10 mouse cellular contexts compared by ENCODE assay signal in genomic region chr17:50972142-50972541, GRCm38 (mm10).
A peak's percentile ranks its signal among the peaks of the same experiment; 100 is the strongest.
DNase-seq lines count a peak whose midpoint lies in the region; ATAC-seq and TF ChIP-seq lines count a peak whose summit lies in the region.
"Had no signal": no experiment of that assay in that cellular context is flagged by ENCODE, and none has a peak within 500 bp of the region (broad histone marks: within the 10 kb centered on the region; RNA-seq: fewer than 3 reads in every experiment).

No protein-coding gene starts in this region.

- H3K36me3 ChIP-seq in liver, postnatal 0 days (replicated peaks; ENCODE audit: insufficient read depth, low read length), result no peaks in the 10 kb centered on the region; the same call in 1 of the 2 replicates
- no peaks in the 10 kb centered on the region for H3K36me3 ChIP-seq in liver, embryonic 12.5 days
- H3K36me3 ChIP-seq: embryonic facial prominence, embryonic 13.5 days; G1E had no signal

- intact Hi-C loops in gastrocnemius, adult 2 months (cut with DNase I), result loop anchor here (5.0 kb wide), 1 partner anchor 155 kb away; no protein-coding TSS in a partner anchor
- intact Hi-C loops in gastrocnemius, postnatal 36 days (cut with DNase I), result no loop called here

- no peaks in the 10 kb centered on the region for H3K27me3 ChIP-seq in liver, postnatal 0 days (ENCODE audit: insufficient read depth, low read length)
- no peaks in the 10 kb centered on the region for H3K27me3 ChIP-seq in liver, embryonic 12.5 days (replicated peaks)
- H3K27me3 ChIP-seq: embryonic facial prominence, embryonic 13.5 days had no signal

- H3K4me2 ChIP-seq in liver, postnatal 0 days (ENCODE audit: low read depth, low read length), result no peak overlapping the region
- no peak overlapping the region for H3K4me2 ChIP-seq in liver, embryonic 12.5 days
- H3K4me2 ChIP-seq: embryonic facial prominence, embryonic 13.5 days had no signal

- peak; percentile 43 for TF ChIP-seq CTCF in gastrocnemius, adult 2 months (IDR thresholded peaks at IDR 0.05)
- TF ChIP-seq CTCF in liver, postnatal 0 days (IDR thresholded peaks at IDR 0.05; ENCODE audit: low read depth), result peak; percentile 45

- no peak for TF ChIP-seq EP300 in liver, postnatal 0 days (IDR thresholded peaks at IDR 0.05; ENCODE audit: low read depth)

- H3K4me1 ChIP-seq in liver, postnatal 0 days (ENCODE audit: insufficient read depth), result no peaks in the 10 kb centered on the region
- H3K4me1 ChIP-seq in liver, embryonic 12.5 days, result no peaks in the 10 kb centered on the region
- H3K4me1 ChIP-seq: embryonic facial prominence, embryonic 13.5 days had no signal

- no peaks in the 10 kb centered on the region for H3K9me3 ChIP-seq in liver, postnatal 0 days (ENCODE audit: low read length)
- no peaks in the 10 kb centered on the region for H3K9me3 ChIP-seq in liver, embryonic 12.5 days (replicated peaks)
- H3K9me3 ChIP-seq: embryonic facial prominence, embryonic 13.5 days; G1E had no signal

- no peak overlapping the region for H3K4me3 ChIP-seq in gastrocnemius, adult 2 months
- no peak overlapping the region for H3K4me3 ChIP-seq in liver, postnatal 0 days (ENCODE audit: low read depth, low read length)
- no peak overlapping the region for H3K4me3 ChIP-seq in liver, embryonic 12.5 days
- H3K4me3 ChIP-seq: embryonic facial prominence, embryonic 13.5 days had no signal

- WGBS in liver, postnatal 0 days (ENCODE audit: insufficient replicate concordance), result 28% methylated on average over 1 of the region's 1 CpGs
- 32% methylated on average over 1 of the region's 1 CpGs for WGBS in liver, embryonic 12.5 days (ENCODE audit: insufficient replicate concordance)

- H3K9ac ChIP-seq in liver, postnatal 0 days (replicated peaks), result no peak overlapping the region
- H3K9ac ChIP-seq in liver, embryonic 12.5 days, result no peak overlapping the region
- H3K9ac ChIP-seq: embryonic facial prominence, embryonic 13.5 days had no signal

- DNase-seq in gastrocnemius, adult 2 months, result no peak
- DNase-seq in gastrocnemius, postnatal 10 days, result no peak
- DNase-seq in liver, postnatal 0 days, result no peak
- DNase-seq in MN1 (ENCODE audit: low spot score), result peak; percentile 18
- no peak for DNase-seq in right cerebral cortex, postnatal 4 days
- DNase-seq in gastrocnemius, postnatal 36 days, result no peak

- no peak for ATAC-seq in liver, postnatal 0 days
- ATAC-seq in liver, embryonic 12.5 days, result no peak
- peak; percentile 64 for ATAC-seq in megakaryocyte progenitor cell, adult 5-6 weeks (replicated peaks; ENCODE audit: poor library complexity)

- H3K27ac ChIP-seq in gastrocnemius, adult 2 months, result no peak overlapping the region
- no peak overlapping the region for H3K27ac ChIP-seq in liver, postnatal 0 days (ENCODE audit: low read depth)
- no peak overlapping the region for H3K27ac ChIP-seq in liver, embryonic 12.5 days
- H3K27ac ChIP-seq: embryonic facial prominence, embryonic 13.5 days had no signal
